Mouse (Mus musculus): Measurements from ENCODE around the gene Wdr70. TPM values are rescaled to one million over a fixed set of nuclear protein-coding genes. Genes with fewer than 3 reads are reported as not detected.
A peak's percentile ranks its signal among the peaks of the same experiment; 100 is the strongest.
"Not testable (repeated sequence)": the region's sequence is repeated elsewhere in the genome, so short reads cannot be mapped to it uniquely, and the experiment has no call there.

Wdr70 gene
- 10 to 100 TPM; 19.8 to 21.2 TPM for total RNA-seq (2021)
- long read RNA-seq, experiment 1, transcript Wdr70-201 (18 exons, 2,126 nt) = minor isoform, 6 of 79 reads
- long read RNA-seq, experiment 1, transcript Wdr70-203 (4 exons, 1,130 nt) = major isoform, 14 of 79 reads
- long read RNA-seq, experiment 1, partial matches to known transcripts = 2 of 79 reads
- long read RNA-seq, experiment 1, other reads (novel, unspliced or antisense) = 57 of 79 reads
- long read RNA-seq, experiment 2, transcript Wdr70-201 (18 exons, 2,126 nt) = major isoform, 15 of 57 reads
- long read RNA-seq, experiment 2, transcript Wdr70-203 (4 exons, 1,130 nt) = minor isoform, 8 of 57 reads
- long read RNA-seq, experiment 2, partial matches to known transcripts = 1 of 57 reads
- long read RNA-seq, experiment 2, other reads (novel, unspliced or antisense) = 33 of 57 reads

DNA sequence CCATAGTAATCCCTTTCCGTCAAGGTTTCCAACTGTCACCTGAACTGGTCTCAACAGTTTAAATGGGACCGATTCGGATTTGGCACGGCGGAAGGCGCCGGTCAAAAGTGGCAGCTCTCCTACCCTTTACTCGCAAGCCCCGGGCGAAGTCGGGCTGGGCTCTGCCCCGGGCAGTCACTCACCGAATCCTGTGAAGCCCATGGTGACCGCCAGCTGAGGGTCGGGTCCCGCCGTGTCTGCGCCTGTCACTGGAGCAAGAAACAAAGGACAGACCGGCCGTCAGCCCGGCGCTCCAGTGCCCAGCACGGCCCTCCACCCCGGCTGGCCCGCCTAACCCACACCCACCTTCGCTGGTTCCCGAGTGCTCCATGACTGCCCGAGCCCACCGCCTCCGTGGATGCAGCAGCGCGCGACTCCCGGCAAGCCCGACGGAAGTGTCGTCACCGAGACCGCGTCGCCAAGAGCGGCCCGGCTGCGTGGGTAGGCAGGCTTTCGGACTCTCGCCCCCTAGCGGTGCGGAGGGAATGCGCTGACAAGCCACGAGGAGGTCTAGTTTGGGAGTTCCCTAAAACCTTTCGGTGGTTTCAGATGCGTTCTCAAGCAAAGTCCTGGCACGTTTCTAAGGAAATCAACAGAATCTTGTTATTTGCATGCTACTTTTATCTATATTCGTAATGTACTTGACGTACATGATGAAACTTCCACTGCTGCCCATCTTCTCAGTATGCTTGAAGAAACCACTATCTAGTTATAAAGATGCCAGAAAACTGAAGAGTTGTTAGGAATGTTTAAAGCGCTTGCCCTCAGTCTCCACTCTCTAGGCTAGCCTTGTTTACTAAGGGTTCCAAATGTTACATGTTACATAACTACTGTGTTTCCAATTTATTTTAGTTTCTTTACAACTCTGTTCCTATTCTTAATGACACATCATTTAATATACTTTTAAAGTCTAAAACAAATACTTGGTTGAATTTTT lies at the start of gene Wdr70:
Gene Wdr70, minus strand, starts transcription at position 436 of the 976 bp plus-strand sequence.
- peak; percentile 93 for DNase-seq

DNA sequence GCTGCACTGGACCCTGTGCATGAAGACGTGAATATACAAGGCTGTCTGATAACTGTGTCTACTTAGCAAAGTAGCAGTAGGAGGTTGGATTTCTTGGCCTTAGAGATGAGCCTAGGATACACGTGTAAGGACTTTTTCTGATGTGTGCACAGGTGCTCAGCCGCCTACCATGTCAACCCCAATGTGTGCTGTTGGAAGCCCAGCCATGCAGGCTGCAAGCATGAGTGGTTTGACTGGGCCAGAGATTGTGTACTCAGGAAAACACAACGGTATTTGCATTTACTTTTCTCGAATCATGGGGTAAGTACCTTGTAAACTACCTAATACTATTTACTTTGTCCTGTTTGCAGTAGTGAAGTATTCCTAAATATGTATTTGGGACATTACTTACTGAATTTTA lies 36.6 kb upstream of the Wdr70 start:
- DNase-seq = no peak

DNA sequence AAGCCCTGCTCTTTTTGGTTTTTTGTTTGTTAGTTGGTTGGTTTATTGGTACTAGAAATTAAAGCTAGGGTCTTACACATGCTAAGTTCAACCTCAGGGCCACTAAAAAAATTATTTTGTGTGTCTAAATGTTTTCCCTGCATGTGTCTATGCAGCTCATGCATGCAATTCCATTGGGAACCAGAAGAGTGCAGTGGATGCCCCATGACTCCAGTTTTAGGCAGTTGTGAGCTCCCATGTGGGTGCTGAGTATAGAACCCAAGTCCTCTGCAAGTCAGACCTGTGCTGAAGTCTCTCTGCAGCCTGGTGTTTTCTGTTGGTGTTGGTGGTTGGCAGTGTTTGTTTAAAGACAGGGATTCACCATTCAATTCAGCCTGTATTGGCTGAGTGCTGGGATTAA lies 32.8 kb upstream of the Wdr70 start:
- DNase-seq = no peak

DNA sequence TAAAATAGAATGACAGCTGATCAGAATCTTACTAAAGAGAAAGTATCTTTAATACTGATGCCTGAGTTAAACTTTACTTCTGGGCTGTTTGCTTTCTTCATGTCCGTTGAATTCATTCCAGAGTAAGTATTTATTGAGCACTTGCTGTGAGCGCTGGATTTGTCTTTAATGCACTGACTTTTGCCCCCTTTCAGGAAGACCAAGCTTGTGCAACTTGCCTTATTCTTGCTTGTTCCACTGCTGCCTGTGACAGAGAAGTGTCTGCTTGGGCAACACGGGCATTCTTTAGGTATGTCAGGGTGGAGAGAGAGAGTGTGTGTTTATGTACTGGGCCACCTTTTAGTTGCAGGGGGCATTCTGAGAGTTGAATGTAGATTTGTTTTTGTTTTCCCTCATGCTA lies 32.3 kb upstream of the Wdr70 start:
- DNase-seq = no peak

DNA sequence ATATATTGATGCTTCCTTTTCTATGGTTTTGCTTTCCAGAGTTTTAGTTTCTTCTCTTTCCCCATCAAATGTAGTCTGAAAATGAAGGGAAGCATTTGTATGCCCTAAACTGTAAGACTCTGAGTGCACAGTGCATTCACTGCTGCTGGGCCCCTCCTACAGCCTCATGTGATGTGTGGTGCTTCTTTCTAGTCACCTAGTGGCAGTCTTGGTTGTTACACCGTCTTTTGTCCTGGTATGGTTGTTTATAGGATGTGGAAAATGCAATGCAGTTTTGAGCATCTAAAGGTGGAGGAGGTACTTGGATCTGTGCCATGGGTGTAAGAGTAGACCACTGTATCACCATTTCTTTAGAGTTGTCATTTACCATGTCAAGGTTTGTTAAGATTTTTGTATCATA lies 30.3 kb upstream of the Wdr70 start:
- DNase-seq = no peak

DNA sequence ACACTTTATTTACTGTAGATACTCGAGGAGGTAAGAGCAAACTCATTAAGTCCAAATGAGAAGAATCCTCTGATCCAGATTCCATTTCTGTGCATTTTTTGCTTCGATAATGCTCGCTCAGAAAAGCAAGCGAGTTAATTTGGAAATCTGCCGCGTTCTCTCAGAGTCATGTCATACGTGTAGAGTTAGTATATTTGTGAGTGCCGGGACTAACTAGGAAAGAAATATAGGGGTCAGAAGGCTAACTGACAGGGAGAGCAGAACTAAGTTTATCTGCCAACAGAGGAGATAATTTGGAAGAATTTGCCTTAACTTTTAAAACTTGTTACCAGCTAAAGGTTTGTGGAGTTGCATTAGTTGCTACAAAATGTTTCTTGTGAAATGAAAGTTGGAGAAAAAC lies 10.8 kb upstream of the Wdr70 start:
- no peak for DNase-seq

DNA sequence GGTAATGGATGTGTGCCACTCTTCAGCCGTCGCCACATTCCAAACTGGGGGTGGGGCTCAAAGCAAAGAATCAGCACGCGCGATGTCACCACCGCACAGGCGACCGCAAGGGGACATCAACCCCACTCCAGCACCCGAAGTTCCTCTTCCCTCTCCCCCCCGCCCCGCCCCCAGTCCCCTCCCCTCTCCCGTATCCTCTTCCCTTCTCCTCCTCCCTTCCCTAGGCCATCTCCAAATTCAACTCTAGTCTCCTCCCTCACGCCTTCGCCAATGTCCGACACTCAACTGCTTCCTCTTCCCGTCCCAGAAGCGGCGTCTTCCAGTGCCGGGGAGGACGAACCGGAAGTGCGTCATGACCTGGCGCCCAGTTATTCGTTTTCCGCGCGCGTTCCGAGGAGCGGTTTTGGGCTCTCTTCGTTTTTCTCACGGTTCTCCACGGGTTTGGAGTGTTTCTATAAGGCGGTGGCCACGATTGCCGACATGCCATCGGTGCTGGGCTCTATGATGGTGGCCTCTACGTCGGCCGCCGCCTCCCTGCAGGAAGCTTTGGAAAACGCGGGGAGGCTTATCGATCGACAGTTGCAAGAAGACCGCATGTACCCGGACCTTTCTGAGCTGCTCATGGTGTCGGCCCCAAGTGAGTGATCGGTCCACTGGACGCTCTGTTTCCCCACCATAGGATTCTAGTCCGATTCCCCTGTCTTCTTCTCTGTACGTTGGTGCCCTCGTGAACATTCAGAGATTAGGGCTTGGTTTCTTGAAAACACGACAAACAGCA lies 10.1 kb upstream of the Wdr70 start, which contains the start of gene Nup155:
Gene Nup155, plus strand, starts transcription at position 308 of the 778 bp plus-strand sequence.
- peak; percentile 88 for DNase-seq

DNA sequence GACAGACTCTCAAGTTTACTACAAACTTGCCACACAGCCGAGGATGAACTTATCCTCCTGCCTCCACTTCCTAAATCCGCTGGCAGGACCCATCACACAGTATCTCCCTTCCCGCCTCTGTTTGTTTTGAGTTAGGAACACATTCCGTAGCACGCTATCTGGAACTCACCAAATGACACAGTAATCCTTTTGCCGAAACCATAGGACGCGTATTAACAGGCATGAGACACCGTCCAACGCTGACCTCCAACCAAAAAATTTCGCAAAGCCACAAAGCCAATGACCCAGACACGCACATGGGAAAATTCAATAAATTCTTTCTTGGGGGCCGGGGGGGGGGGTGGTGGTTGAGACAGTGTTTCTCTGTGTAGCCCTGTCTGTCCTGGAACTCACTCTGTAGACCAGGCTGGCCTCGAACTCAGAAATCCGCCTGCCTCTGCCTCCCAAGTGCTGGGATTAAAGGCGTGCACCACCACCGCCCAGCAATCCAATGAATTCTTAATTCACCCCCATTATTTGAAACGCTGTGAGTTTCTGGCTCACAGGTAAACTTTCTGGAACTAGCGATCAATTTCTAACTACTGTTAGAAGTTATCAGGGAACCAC lies 9.5 kb upstream of the Wdr70 start:
- no peak for DNase-seq

DNA sequence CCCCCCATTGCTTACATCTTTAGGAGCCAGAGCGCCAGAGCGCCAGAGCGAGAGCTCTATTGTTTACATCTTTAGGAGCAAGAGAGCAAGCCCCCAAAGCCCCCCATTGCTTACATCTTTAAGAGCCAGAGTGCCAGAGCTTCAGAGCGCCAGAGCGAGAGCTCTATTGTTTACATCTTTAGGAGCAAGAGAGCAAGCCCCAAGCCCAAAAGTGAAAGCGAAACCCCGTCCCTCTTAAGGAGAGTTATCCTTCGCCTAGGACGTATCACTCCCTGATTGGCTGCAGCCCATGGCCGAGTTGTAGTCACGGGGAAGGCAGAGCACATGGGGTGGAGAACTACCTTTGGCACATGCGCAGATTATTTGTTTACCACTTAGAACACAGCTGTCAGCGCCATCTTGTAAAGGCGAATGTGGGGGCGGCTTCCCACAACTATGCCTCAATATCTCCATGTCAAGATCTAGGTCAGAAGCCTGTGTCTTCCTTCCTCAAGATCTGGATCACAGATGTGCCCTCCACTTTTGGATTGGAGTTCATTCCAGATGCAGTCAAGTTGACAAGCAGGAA lies 3.0 kb upstream of the Wdr70 start:
- not testable (repeated sequence) for DNase-seq

DNA sequence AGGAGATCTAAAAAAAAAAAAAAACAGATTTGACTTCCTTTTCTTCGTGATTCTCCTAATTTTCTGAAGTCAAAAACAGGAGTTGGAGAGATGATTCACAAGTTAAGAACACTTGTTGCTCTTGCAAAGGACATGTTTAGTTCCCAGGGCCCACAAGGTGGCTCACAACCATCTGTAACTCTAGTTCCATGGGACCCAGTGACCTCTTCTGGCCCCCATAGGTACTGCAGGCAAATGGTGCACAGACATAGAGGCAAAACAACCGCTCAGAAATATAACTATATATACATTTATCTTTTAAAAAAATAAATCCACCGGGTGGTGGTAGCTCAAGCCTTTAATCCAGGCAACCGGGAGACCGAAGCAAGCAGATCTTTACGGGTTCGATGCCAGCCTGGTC lies 1.2 kb downstream of the Wdr70 start:
- DNase-seq = no peak

DNA sequence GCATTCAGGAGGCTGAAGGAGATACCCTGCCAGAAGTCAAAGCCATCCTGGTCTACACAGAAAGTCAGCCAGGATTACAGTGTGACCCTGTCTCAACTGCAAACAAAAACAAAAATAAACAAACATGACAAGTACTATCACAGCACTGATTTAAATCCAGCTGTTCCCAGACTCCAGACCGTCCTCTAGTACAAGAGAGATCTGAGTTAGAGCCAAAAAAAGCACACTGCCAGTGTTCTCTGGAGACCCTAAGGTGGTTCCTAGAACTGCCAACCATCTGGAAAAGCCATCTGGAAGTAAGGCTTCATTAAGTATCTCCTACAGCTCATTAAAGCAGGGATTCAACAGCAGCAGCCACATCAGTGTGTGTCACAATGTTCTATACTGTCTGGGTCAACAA lies 6.3 kb downstream of the Wdr70 start:
- DNase-seq = not testable (repeated sequence)

DNA sequence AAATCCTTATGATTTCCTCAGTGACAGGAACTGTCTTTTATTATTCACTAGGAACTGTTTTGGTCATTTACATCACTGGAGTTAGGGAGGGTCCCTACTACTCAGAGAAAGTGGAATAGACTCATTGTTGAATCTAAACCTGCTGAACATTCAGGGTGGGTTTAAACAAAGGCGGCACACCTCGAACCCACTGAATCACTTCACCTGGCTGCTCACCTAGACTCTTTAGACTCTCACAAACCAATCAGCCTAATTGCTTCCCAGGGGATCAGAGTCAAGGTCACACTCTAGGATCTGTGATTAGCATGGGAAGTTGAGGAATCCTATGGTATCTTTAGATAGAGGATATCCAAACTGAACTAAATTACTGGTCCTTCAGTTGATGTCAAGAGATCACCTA lies 8.3 kb downstream of the Wdr70 start:
- DNase-seq = no peak

DNA sequence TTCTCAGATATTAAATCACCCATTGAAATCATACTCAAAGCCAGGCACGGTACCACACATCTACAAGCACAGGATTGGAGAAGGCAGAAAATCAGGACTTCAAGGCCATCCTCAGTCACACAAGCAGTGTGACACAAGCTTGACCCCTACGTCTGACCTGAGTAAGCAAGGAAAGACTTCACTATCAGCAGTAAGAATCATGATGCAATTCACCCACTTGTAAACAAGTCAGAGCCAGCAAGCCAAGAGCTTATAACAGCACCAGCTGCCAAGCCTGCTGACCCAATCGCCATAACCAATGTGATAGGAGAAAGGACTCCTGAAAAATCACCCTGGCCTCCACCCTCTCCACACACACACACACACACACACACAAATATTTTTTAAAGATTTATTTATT lies 10.3 kb downstream of the Wdr70 start:
- no peak for DNase-seq

DNA sequence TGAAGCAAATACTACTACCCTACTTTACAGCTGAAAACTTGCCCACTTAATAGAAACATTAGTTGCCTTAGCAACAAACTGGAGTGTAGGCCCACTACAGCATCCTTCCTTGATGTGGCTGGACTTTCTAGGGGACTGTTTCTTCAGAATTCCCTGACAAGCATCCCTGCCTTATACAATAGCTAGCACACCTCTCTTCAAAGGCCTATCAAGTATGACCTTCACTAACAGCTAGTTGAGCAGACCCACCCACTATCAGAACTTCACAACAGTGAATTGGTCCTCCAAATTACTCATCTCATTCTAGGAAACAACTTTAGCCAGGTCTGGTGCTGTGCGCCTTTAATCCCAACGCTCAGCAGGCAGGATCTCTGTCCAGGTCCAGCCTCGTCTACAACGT lies 11.7 kb downstream of the Wdr70 start:
- no peak for DNase-seq

DNA sequence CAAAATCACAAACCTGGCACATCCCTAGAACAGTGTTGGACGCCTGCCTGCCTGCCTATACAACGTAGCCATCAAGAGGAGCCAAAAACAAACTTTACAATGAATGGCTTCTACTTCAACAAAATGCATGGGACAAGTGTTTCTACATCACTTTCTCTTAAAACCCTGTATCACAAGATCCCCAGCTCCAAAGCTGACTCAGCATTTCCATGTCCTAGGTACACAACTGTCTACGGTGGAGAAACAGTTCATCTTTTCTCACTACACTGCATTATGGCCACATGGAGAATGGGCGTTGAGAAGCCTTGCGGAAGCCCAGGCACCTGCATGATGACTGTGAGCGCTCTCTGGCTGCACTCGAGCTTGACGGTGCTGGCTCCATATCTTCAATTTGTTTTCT lies 16.9 kb downstream of the Wdr70 start:
- no peak for DNase-seq

DNA sequence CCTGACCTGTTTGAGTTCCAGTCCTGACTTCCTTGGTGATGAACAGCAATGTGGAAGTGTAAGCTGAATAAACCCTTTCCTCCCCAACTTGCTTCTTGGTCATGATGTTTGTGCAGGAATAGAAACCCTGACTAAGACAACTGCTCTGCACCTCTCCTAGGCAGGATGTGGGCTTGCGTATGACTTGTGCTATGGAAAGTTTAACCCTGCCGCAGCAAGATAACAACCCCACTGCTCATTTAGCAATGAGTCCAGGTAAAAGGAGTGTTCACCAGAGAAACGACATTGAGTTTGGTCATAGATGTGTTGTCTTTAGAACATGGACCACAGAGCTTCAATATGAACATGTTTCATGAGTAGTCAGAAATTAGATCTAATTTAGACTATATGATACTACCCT lies 25.9 kb downstream of the Wdr70 start:
- not testable (repeated sequence) for DNase-seq

DNA sequence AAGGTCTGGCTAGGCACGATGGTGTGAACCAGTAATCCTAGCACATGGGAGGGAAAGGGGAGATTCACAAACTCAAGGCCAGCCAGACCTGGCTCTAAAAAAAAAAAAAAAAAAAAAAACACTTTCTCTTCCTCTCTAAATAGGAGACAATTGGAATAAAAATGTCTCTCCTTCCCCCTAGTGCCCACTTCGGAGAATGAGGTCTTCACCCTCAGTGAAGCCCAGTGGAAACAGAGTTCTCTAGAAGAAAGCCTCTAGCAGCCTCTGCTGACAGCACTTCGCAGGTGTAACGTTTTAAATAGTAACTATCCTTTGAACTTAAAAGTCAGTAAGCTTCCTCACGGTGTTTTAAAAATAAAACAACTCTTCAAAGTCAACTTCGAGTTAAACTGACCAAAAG lies 33.8 kb downstream of the Wdr70 start:
- no peak for DNase-seq

DNA sequence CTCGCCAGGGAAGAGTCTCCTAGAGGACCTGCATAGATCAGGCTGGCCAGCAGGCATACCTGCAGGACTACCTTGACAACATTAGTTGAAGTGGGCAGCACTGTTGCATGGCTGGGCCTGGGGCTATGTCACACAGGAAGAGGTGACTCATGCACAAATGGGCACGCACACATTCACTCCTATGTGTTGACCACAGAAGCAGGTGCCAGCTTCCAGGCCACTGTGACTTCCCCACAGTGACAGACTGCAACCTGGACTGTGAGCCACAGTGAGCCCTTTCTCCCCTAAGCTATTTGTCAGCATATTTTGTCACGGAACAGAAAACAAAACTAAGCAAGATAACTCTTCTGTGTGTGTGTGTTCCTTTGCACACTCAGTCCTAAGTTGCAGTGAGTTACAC lies 47.8 kb downstream of the Wdr70 start:
- DNase-seq = no peak

DNA sequence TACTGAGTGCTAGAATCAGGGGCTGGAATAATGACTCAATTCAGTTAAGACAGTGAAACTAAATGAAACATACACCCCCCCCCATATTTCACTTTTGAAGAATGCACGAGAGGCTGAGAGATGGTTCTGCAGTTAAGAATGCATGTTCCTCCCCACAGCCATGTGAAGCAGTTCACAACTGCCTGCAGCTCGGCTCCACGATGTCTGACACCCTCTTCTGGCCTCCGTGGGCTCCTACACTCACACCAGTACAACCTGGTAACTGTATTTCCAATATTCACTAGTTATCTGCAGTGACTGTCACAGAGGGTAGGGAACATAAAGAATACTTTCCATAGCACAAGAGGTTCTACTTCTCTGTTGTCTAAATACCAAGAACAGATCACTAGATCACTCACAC lies 59.2 kb downstream of the Wdr70 start:
- DNase-seq = no peak

DNA sequence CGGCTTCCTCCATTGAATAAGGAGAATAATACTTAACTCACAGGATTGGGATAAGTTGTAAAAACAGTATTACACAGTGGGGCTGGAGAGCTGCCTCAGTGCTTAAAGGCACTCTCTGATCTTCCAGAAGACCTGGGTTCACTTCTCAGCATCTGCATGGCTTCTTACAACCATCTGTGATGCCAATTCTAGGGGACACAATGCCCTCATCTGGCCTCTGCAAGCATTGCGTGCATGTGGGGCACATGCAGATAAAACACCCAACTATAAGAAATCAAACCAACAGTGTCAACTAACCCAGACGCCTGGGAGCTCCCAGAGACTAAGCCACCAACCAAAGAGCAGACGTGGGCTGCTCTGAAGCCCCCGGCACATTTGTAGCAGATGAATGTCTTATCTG lies 60.6 kb downstream of the Wdr70 start:
- DNase-seq = no peak

DNA sequence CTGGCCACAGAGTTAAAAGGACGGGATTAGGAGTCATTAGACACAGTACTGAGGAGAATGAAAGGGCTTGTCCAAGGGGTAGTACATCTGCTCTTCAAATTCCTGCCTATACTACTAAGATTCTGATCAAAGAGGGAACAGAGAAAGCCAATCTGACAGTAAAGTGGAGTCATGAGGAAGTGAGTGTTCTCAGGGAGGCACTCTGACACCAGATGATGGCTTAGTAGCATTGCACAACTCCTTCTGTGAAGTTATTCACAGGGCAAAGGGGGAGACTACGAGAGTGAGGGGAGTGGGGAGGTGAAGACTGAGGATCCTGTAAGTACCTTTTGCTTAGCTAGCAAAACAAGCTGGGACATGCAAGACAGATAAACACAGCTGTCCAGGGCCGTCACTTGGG lies 61.2 kb downstream of the Wdr70 start:
- no peak for DNase-seq

DNA sequence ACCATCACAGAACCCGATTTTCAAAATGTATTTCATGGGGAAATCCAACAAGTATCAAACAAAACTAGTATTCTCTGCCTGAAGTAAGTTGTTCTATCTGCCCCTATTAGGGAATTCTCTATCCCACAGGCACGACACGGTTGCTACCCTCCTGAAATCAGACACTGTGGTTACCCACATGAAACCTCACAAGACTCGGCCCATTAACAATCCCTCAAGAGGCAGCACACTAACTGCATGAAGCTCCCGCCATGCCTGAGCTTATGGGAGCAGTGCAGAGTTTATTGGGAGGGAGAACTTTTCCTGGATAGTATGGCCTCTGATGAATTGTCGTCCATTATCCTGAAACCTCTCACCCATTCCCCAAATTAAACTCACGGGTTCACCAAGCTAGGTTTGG lies 67.8 kb downstream of the Wdr70 start:
- no peak for DNase-seq
